Mouse (Mus musculus) urinary bladder, postnatal 14 days (tissue): ENCODE measurements at regions not wholly inside any gene's neighbourhood (a gene's known extent, or its start where the extent isn't known, plus 50 kb on each side); places are given as distances from the start of the nearest gene placed in this dataset.
"Not testable (repeated sequence)": the region's sequence is repeated elsewhere in the genome, so short reads cannot be mapped to it uniquely, and the experiment has no call there.

ENCODE experiments used
- DNase-seq: peaks from one replicate; pipeline ENCODE4 v3.0.0; 2021; ENCODE audit warnings: low spot score

- no peak for DNase-seq
Observed at GRCm38 (mm10) chr6:22506871-22507270, 150.8 kb upstream of the Fam3c start.

GRCm38 (mm10) chr6:22497306-22497705, 141.3 kb upstream of the Fam3c start:
- DNase-seq = no peak

- DNase-seq = peak; percentile 8
Observed at GRCm38 (mm10) chr6:22496471-22496870, 140.4 kb upstream of the Fam3c start.

GRCm38 (mm10) chr6:22493632-22494260, 137.7 kb upstream of the Fam3c start:
- DNase-seq = no peak

- no peak for DNase-seq
Observed at GRCm38 (mm10) chr6:22492896-22493295, 136.9 kb upstream of the Fam3c start.

- no peak for DNase-seq
Observed at GRCm38 (mm10) chr6:22490762-22491161, 134.7 kb upstream of the Fam3c start.

GRCm38 (mm10) chr6:22487467-22487866, 131.4 kb upstream of the Fam3c start:
- no peak for DNase-seq

GRCm38 (mm10) chr6:22485828-22486518, 129.9 kb upstream of the Fam3c start:
- no peak for DNase-seq

GRCm38 (mm10) chr6:22482257-22482656, 126.2 kb upstream of the Fam3c start:
- not testable (repeated sequence) for DNase-seq

- no peak for DNase-seq
Observed at GRCm38 (mm10) chr6:22474604-22475003, 118.6 kb upstream of the Fam3c start.

GRCm38 (mm10) chr6:22474011-22474410, 118.0 kb upstream of the Fam3c start:
- no peak for DNase-seq

GRCm38 (mm10) chr6:22472400-22472799, 116.4 kb upstream of the Fam3c start:
- DNase-seq = not testable (repeated sequence)

- no peak for DNase-seq
Observed at GRCm38 (mm10) chr6:22467334-22467993, 111.4 kb upstream of the Fam3c start.

- DNase-seq = no peak
Observed at GRCm38 (mm10) chr6:22465926-22466325, 109.9 kb upstream of the Fam3c start.

GRCm38 (mm10) chr6:22459440-22460016, 103.5 kb upstream of the Fam3c start:
- DNase-seq = no peak

- no peak for DNase-seq
Observed at GRCm38 (mm10) chr6:22452203-22452602, 96.2 kb upstream of the Fam3c start.

GRCm38 (mm10) chr6:22450501-22450900, 94.5 kb upstream of the Fam3c start:
- DNase-seq = no peak

- DNase-seq = no peak
Observed at GRCm38 (mm10) chr6:22448906-22449305, 92.9 kb upstream of the Fam3c start.

- DNase-seq = no peak
Observed at GRCm38 (mm10) chr6:22447636-22448035, 91.6 kb upstream of the Fam3c start.

- no peak for DNase-seq
Observed at GRCm38 (mm10) chr6:22446621-22447310, 90.7 kb upstream of the Fam3c start.

GRCm38 (mm10) chr6:22444856-22445255, 88.8 kb upstream of the Fam3c start:
- DNase-seq = not testable (repeated sequence)

- peak; percentile 58 for DNase-seq
Observed at GRCm38 (mm10) chr6:22444220-22444619, 88.2 kb upstream of the Fam3c start.
